Mouse (Mus musculus) olfactory bulb, adult 2 months (tissue): ENCODE results near the gene Enc1.

Experiments
- CTCF ChIP-seq: fragments of 200-500 bp; IDR thresholded peaks from 2 replicates; pipeline ENCODE4 v1.5.1; 2012; ENCODE audit warnings: low read depth, mild to moderate bottlenecking, low read length, moderate library complexity; ENCODE audit not compliant: insufficient read depth
- POLR2A ChIP-seq: fragments of 200-500 bp; IDR thresholded peaks from 2 replicates; pipeline ENCODE4 v1.6.1; 2012; ENCODE audit warnings: mild to moderate bottlenecking, low read depth, low read length, moderate library complexity; ENCODE audit not compliant: insufficient read depth

GRCm38 (mm10) chr13:97196186-97196924, 44.5 kb upstream of the Enc1 start:
- TF ChIP-seq CTCF (no peak), POLR2A (no peak)
